Mouse (Mus musculus) retina, postnatal 1 day (tissue): ENCODE results near the gene Ltbp2.

Experiments used
- DNase-seq: peaks from one replicate; pipeline ENCODE4 v3.0.0-alpha.2; 2012

The Ltbp2 gene

GRCm38 (mm10) chr12:84834773-84835172, 41.6 kb downstream of the Ltbp2 start:
- no peak for DNase-seq

- no peak for DNase-seq
These were observed 44.7 kb downstream of the Ltbp2 start for GRCm38 (mm10) chr12:84831648-84832047.

GRCm38 (mm10) chr12:84831141-84831540, 45.2 kb downstream of the Ltbp2 start:
- no peak for DNase-seq

- no peak for DNase-seq
These were observed 45.9 kb downstream of the Ltbp2 start for GRCm38 (mm10) chr12:84830438-84830837.

- DNase-seq, result no peak
These were observed 46.4 kb downstream of the Ltbp2 start for GRCm38 (mm10) chr12:84829913-84830312.

GRCm38 (mm10) chr12:84829109-84829724, 47.1 kb downstream of the Ltbp2 start:
- DNase-seq, result no peak

- DNase-seq, result no peak
These were observed 48.9 kb downstream of the Ltbp2 start for GRCm38 (mm10) chr12:84827384-84827933.

- DNase-seq, result no peak
These were observed 52.1 kb downstream of the Ltbp2 start for GRCm38 (mm10) chr12:84824203-84824602.

GRCm38 (mm10) chr12:84823601-84824000, 52.7 kb downstream of the Ltbp2 start:
- no peak for DNase-seq

- no peak for DNase-seq
These were observed 56.8 kb downstream of the Ltbp2 start for GRCm38 (mm10) chr12:84819236-84820168.

GRCm38 (mm10) chr12:84818496-84818895, 57.8 kb downstream of the Ltbp2 start:
- no peak for DNase-seq

- no peak for DNase-seq
These were observed 61.5 kb downstream of the Ltbp2 start for GRCm38 (mm10) chr12:84814663-84815325.

- DNase-seq, result no peak
These were observed 62.6 kb downstream of the Ltbp2 start for GRCm38 (mm10) chr12:84813773-84814172.

- DNase-seq, result no peak
These were observed 64.3 kb downstream of the Ltbp2 start for GRCm38 (mm10) chr12:84812004-84812403.

- DNase-seq, result no peak
These were observed 64.8 kb downstream of the Ltbp2 start for GRCm38 (mm10) chr12:84811510-84811909.

GRCm38 (mm10) chr12:84810810-84811209, 65.5 kb downstream of the Ltbp2 start:
- no peak for DNase-seq

- DNase-seq, result no peak
These were observed 67.3 kb downstream of the Ltbp2 start for GRCm38 (mm10) chr12:84809033-84809432.

- no peak for DNase-seq
These were observed 69.0 kb downstream of the Ltbp2 start for GRCm38 (mm10) chr12:84807351-84807750.

- DNase-seq, result peak; percentile 12
These were observed 69.6 kb downstream of the Ltbp2 start for GRCm38 (mm10) chr12:84806726-84807125.

- DNase-seq, result no peak
These were observed 70.3 kb downstream of the Ltbp2 start for GRCm38 (mm10) chr12:84806010-84806409.

- no peak for DNase-seq
These were observed 71.0 kb downstream of the Ltbp2 start for GRCm38 (mm10) chr12:84805228-84805842.

GRCm38 (mm10) chr12:84802625-84803024, 73.7 kb downstream of the Ltbp2 start:
- DNase-seq, result no peak
